Mouse (Mus musculus) gastrocnemius, postnatal 14 days (tissue): Measurements from ENCODE around the gene Plac9b. TPM values are rescaled to one million over a fixed set of nuclear protein-coding genes. Genes with fewer than 3 reads are reported as not detected.

Experiments
- total RNA-seq, 2 experiments: library from RNA; stranded (reverse); gene quantifications; 2 replicates each; pipeline ENCODE4 v1.2.3; 2021

Plac9b gene
- total RNA-seq, 2 experiments from 2014 or later = 57.4 to 72.8 TPM

Other genes with a start within 250 kb of the Plac9b start
- under 1 TPM in 1 of 2 experiments, not detected in 1; 0.16 TPM for gene Cphx1, start 244.2 kb downstream of the Plac9b start, total RNA-seq
- gene Duxbl1, start 203.9 kb downstream of the Plac9b start, total RNA-seq = under 1 TPM; 0.43 to 0.80 TPM
- 10 to 100 TPM in 1 of 2 experiments, 1 to 10 TPM in 1; 7.5 to 11.7 TPM for gene Gm9780, start 139.8 kb downstream of the Plac9b start, total RNA-seq
- 10 to 100 TPM; 10.5 to 12.4 TPM for gene Tmem254c, start 115.1 kb downstream of the Plac9b start, total RNA-seq
- not detected for gene Cphx2, start 101.0 kb downstream of the Plac9b start, total RNA-seq
- not detected for gene Cphx3, start 100.2 kb downstream of the Plac9b start, total RNA-seq
- under 1 TPM in 1 of 2 experiments, not detected in 1; 0.84 TPM for gene Duxbl2, start 64.1 kb downstream of the Plac9b start, total RNA-seq
- gene Tmem254b, start 24.6 kb upstream of the Plac9b start, total RNA-seq = 1 to 10 TPM; 3.3 to 3.8 TPM
- under 1 TPM in 1 of 2 experiments, not detected in 1; 0.64 TPM for gene Duxbl3, start 75.5 kb upstream of the Plac9b start, total RNA-seq